Mouse (Mus musculus) B cell, adult (primary cell): ENCODE measurements around the gene Tdrd7. TPM values are rescaled to one million over a fixed set of nuclear protein-coding genes. Genes with fewer than 3 reads are reported as not detected.

Source experiments
- total RNA-seq: library from RNA; stranded (reverse); gene quantifications from 4 replicates; pipeline ENCODE4 v1.2.4, GENCODE M21; 2023; ENCODE audit not compliant: inconsistent age

Tdrd7 gene
- total RNA-seq, result 14.9 to 19.8 TPM (median 16.8 TPM) in 4 replicates

DNA sequence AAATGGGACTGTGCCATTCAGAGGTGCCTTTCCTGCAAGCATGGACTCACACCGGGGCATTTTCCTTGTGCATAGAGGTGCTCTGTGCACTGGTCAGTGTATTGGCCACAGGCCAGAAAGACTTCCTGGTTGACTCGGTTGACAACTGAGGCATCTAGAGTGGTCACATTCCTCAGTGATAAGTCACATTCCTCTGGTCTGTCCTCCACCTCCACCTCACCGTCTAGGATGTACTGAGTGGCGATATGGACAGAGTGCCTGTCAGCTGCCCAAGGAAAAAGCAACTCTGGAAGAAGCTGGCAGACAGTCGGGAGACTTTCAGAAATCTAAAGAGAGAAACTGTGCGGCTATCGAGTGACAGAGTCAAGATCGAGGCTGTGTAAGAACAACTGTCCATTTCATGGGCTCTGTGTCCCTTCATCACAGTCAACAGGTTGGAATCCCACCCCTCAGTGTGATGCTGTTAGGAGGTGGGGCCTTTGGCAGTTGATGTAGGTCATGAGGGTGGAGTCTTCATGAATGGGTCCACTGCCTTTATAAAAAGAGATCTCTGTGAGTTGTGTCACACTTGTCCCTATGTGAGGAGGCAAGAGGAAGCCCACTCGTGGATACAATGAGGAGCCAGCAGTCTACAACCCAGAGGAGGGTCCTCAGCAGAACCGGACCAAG lies at the start of gene Tdrd7:
TSS of gene Tdrd7 (plus strand) at position 564 of the 669 bp plus-strand sequence.

DNA sequence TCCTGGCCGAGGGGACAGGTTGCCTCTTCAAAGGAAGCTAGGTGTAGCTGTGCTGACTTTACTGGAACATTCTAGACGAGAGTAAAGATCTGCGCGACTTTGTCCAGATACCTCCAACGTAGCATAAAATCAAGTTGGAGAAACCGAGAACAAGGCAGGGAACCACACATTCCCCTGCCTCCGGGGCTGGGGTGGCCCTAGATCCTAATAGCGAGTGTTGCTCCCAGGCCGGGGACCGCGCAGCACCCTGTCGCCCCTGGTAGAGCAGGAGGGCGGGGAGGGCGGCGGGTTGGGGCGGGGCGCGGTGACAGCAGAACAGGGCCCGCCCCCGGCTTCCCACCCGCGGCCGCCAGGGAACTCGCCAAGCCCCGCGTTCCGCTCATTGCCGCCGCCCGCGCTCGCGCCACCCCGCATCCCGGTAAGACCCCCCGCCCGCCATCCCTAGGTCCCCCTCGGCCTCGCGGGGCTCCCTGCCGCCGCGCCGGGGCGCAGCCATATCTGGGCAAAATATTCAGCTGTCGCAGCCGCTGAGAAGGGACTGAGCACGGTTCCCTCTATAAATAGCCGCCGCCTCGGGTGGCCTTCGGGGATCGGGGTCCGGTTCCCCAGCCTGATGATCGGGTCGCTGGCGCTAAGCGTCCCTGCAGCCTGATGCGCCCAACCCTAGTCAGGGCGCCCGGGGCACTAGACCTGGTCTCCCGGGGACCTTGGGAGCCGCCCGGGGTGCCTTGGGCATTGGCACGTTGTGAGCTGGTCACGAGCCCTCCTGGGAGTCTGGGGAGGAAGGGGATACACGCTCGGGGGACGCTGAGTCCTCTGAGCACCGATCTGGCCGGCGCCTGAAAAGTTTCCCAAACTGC lies 74.0 kb downstream of the Tdrd7 start, which contains the start of gene Tmod1:
TSS of gene Tmod1 (plus strand) at position 44 of the 860 bp plus-strand sequence.

Other genes starting within 250 kb of the Tdrd7 start
- 3.8 to 10.1 TPM (median 6.9 TPM) in 4 replicates for gene Aldh1b1, start 166.3 kb upstream of the Tdrd7 start, total RNA-seq
- not detected in 4 replicates for gene Igfbpl1, start 138.4 kb upstream of the Tdrd7 start, total RNA-seq
- gene Stra6l, start 116.7 kb upstream of the Tdrd7 start, total RNA-seq, result not detected in 4 replicates
- 0.22 to 0.72 TPM (median 0.48 TPM) in 4 replicates for gene Ccdc180, start 75.0 kb upstream of the Tdrd7 start, total RNA-seq
- 0.16 TPM in 1 of 4 replicates, not detected in the others for gene Tmod1, start 73.6 kb downstream of the Tdrd7 start, total RNA-seq
- 43.6 to 52.6 TPM (median 50.6 TPM) in 4 replicates for gene Ncbp1, start 173.3 kb downstream of the Tdrd7 start, total RNA-seq
- gene Tstd2, start 173.4 kb downstream of the Tdrd7 start, total RNA-seq, result 27.8 to 35.9 TPM (median 30.3 TPM) in 4 replicates
- gene Xpa, start 231.0 kb downstream of the Tdrd7 start, total RNA-seq, result 21.4 to 28.3 TPM (median 24.2 TPM) in 4 replicates